Mouse (Mus musculus) heart, postnatal 0 days (tissue): ENCODE measurements around the gene Ackr2. TPM values are rescaled to one million over a fixed set of nuclear protein-coding genes. Genes with fewer than 3 reads are reported as not detected.

ENCODE experiments used
- ATAC-seq: fragments of 200-750 bp; cut with Nextera tagmentation; 2 replicates; pipeline ENCODE4 v1.8.0; 2017; ENCODE audit warnings: low read depth, moderate number of reproducible peaks, moderate library complexity; ENCODE audit not compliant: insufficient read depth
- DNase-seq: peaks from one replicate; pipeline ENCODE4 v3.0.0-alpha.2; 2016; ENCODE audit warnings: low spot score
- H3K27ac ChIP-seq: fragments of 300-500 bp; sonication (generic); 2 replicates; pipeline ENCODE4 v1.5.1; 2014; ENCODE audit warnings: low read depth, mild to moderate bottlenecking
- H3K27me3 ChIP-seq: fragments of 300-500 bp; sonication (generic); 2 replicates; pipeline ENCODE4 v1.6.1; 2014; ENCODE audit warnings: low read length, mixed read lengths; ENCODE audit not compliant: control insufficient read depth, insufficient read depth
- H3K36me3 ChIP-seq: fragments of 300-500 bp; sonication (generic); replicated peaks from 2 replicates; pipeline ENCODE4 v1.6.1; 2014; ENCODE audit warnings: low read length, mixed read lengths; ENCODE audit not compliant: control insufficient read depth, insufficient read depth
- H3K4me1 ChIP-seq: fragments of 300-500 bp; sonication (generic); 2 replicates; pipeline ENCODE4 v1.6.1; 2014; ENCODE audit warnings: antibody characterized with exemption; ENCODE audit not compliant: control insufficient read depth, insufficient read depth
- H3K4me2 ChIP-seq: fragments of 300-500 bp; sonication (generic); 2 replicates; pipeline ENCODE4 v1.6.1; 2014; ENCODE audit warnings: low read depth, mild to moderate bottlenecking, low read length, moderate library complexity
- H3K4me3 ChIP-seq: fragments of 300-500 bp; sonication (generic); 2 replicates; pipeline ENCODE4 v1.5.1; 2014; ENCODE audit warnings: low read depth, low read length
- H3K9ac ChIP-seq: fragments of 300-500 bp; sonication (generic); replicated peaks from 2 replicates; pipeline ENCODE4 v1.6.1; 2014; ENCODE audit warnings: low read depth, low read length, mixed read lengths
- H3K9me3 ChIP-seq: fragments of 300-500 bp; sonication (generic); replicated peaks from 2 replicates; pipeline ENCODE4 v1.6.1; 2016; ENCODE audit warnings: low read length; ENCODE audit not compliant: control insufficient read depth
- CTCF ChIP-seq: IDR thresholded peaks from 2 replicates; pipeline ENCODE4 v1.5.1; 2016; ENCODE audit warnings: antibody characterized with exemption, control low read depth, low read depth
- EP300 ChIP-seq: IDR thresholded peaks from 2 replicates; pipeline ENCODE4 v1.6.1; 2016; ENCODE audit warnings: antibody characterized with exemption, low read depth
- WGBS: fragments of 180-500 bp; shearing (Covaris S2); extraction: QIAGEN DNeasy Blood & Tissue Kit; methylation state at CpG from one replicate; pipeline ENCODE4 v1.1.7; 2014; 5-methylcytosine and 5-hydroxymethylcytosine counted together
- polyA plus RNA-seq: library from polyadenylated mRNA; unstranded; fragments of >200 nt; fragmentation: Nextera tagmentation; extraction: Ambion mirVana; gene quantifications from 2 replicates; pipeline ENCODE4 v1.2.1, GENCODE M21; 2015
- total RNA-seq: library from RNA; depleted of rRNA; stranded (reverse); fragments of >200 nt; gene quantifications from 2 replicates; pipeline ENCODE4 v1.2.3, GENCODE M21; 2014; ENCODE audit warnings: low replicate concordance

Gene Ackr2
- total and polyA plus RNA-seq, 2 experiments from 2014 or later = 1.6 to 4.6 TPM

GRCm38 (mm10) chr9:121923906-121924305, 25.8 kb downstream of the Ackr2 start:
- Histone ChIP-seq H3K27ac (no peak overlapping the region), H3K4me1 (no peaks in the 10 kb centered on the region), H3K9me3 (no peaks in the 10 kb centered on the region), H3K27me3 (no peaks in the 10 kb centered on the region), H3K36me3 (no peaks in the 10 kb centered on the region), H3K4me2 (no peak overlapping the region), H3K9ac (no peak overlapping the region), H3K4me3 (no peak overlapping the region)
- no peak for TF ChIP-seq CTCF
- TF ChIP-seq EP300 = no peak
- WGBS = 80% methylated on average over 5 of the region's 5 CpGs
- DNase-seq = no peak
- ATAC-seq = no peak

GRCm38 (mm10) chr9:121924901-121925560, 26.9 kb downstream of the Ackr2 start:
- no peak overlapping the region for H3K27ac ChIP-seq
- no peak overlapping the region for H3K4me2 ChIP-seq
- TF ChIP-seq CTCF (no peak), EP300 (no peak)
- ATAC-seq (no peak), DNase-seq (no peak)
- no peaks in the 10 kb centered on the region for H3K4me1 ChIP-seq
- no peak overlapping the region for H3K9ac ChIP-seq
- no peaks in the 10 kb centered on the region for H3K27me3 ChIP-seq
- no peak overlapping the region for H3K4me3 ChIP-seq
- no peaks in the 10 kb centered on the region for H3K36me3 ChIP-seq
- H3K9me3 ChIP-seq = no peaks in the 10 kb centered on the region
- 79% methylated on average over 9 of the region's 9 CpGs for WGBS

GRCm38 (mm10) chr9:121925959-121926358, 27.8 kb downstream of the Ackr2 start:
- Histone ChIP-seq H3K4me1 (no peaks in the 10 kb centered on the region), H3K4me3 (no peak overlapping the region), H3K27ac (no peak overlapping the region), H3K27me3 (no peaks in the 10 kb centered on the region), H3K36me3 (no peaks in the 10 kb centered on the region), H3K9ac (no peak overlapping the region), H3K4me2 (no peak overlapping the region), H3K9me3 (no peaks in the 10 kb centered on the region)
- WGBS = 61% methylated on average over 8 of the region's 8 CpGs
- ATAC-seq (no peak), DNase-seq (no peak)
- no peak for TF ChIP-seq CTCF
- no peak for TF ChIP-seq EP300

- no peaks in the 10 kb centered on the region for H3K36me3 ChIP-seq
- 53% methylated on average over 11 of the region's 11 CpGs for WGBS
- H3K4me2 ChIP-seq = no peak overlapping the region
- ATAC-seq (no peak), DNase-seq (no peak)
- TF ChIP-seq CTCF = no peak
- TF ChIP-seq EP300 = no peak
- H3K27me3 ChIP-seq = no peaks in the 10 kb centered on the region
- H3K4me1 ChIP-seq = no peaks in the 10 kb centered on the region
- H3K9ac ChIP-seq = no peak overlapping the region
- H3K27ac ChIP-seq = no peak overlapping the region
- no peak overlapping the region for H3K4me3 ChIP-seq
- H3K9me3 ChIP-seq = no peaks in the 10 kb centered on the region
Measured at GRCm38 (mm10) chr9:121926634-121927405, 28.7 kb downstream of the Ackr2 start.

GRCm38 (mm10) chr9:121927721-121928120, 29.6 kb downstream of the Ackr2 start:
- WGBS = 70% methylated on average over 7 of the region's 7 CpGs
- Histone ChIP-seq H3K4me1 (no peaks in the 10 kb centered on the region), H3K9ac (no peak overlapping the region), H3K9me3 (no peaks in the 10 kb centered on the region), H3K27ac (no peak overlapping the region), H3K27me3 (no peaks in the 10 kb centered on the region), H3K4me2 (no peak overlapping the region), H3K36me3 (no peaks in the 10 kb centered on the region), H3K4me3 (no peak overlapping the region)
- ATAC-seq (no peak), DNase-seq (no peak)
- TF ChIP-seq EP300 = no peak
- no peak for TF ChIP-seq CTCF

GRCm38 (mm10) chr9:121928498-121928897, 30.3 kb downstream of the Ackr2 start:
- TF ChIP-seq EP300 (no peak), CTCF (peak; percentile 78)
- no peak overlapping the region for H3K9ac ChIP-seq
- H3K4me1 ChIP-seq = no peaks in the 10 kb centered on the region
- no peaks in the 10 kb centered on the region for H3K27me3 ChIP-seq
- DNase-seq (peak; percentile 20), ATAC-seq (no peak)
- no peak overlapping the region for H3K27ac ChIP-seq
- H3K9me3 ChIP-seq = no peaks in the 10 kb centered on the region
- no peak overlapping the region for H3K4me3 ChIP-seq
- no peak overlapping the region for H3K4me2 ChIP-seq
- 27% methylated on average over 2 of the region's 2 CpGs for WGBS
- H3K36me3 ChIP-seq = no peaks in the 10 kb centered on the region
